Mouse (Mus musculus): ENCODE measurements around the gene Ffar1. TPM values are rescaled to one million over a fixed set of nuclear protein-coding genes. Genes with fewer than 3 reads are reported as not detected.
A peak's percentile ranks its signal among the peaks of the same experiment; 100 is the strongest.

The Ffar1 gene
- total RNA-seq, 2 experiments from 2014 or later: not detected

DNA sequence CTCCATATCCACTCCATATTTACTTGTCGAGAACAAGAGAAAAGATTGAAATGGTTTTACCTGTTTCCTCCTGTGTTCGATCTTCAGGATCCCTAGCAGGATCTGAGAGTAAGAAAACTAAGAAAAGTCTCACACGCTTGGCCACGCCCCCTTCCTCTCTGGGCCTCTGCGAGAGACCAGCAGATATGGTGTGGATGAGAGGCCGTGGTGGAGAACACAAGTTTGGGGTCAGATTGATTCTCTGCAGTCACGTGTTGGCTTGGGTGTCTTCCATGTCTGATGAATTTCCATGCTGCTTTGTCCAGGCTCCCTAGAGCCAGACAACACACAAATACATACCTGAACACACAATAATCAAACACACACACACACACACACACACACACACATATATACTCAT is 18.8 kb upstream of the Ffar1 start, which contains the start of gene Cd22:
Cd22 (minus strand) TSS at position 167 of the 400 bp plus-strand sequence.
- H3K27ac ChIP-seq: no peak within 1 kb of the TSS

DNA sequence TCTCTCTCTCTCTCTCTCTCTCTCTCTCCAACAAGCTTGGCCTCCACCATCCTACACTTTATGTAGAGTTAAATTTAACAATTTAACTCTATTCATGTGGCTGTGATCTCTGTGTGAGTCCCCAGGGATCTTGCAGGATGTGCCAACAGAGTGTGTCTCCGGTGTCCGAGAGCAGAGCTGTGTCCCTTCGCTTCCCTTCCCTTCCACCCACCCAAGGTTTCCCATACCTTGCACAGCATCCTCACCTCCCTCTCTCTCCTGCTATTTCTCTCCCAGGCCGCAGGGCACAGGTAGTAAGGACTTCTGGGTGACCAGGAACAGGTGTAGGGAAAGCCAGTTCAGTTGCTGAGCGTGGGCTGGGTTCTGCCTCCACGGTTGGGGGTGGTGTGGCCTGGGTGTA is 17.6 kb upstream of the Ffar1 start:
- no peak for TF ChIP-seq CTCF (IDR thresholded peaks at IDR 0.05)
- H3K4me3 ChIP-seq: no peak overlapping the region
- H3K27ac ChIP-seq: no peak overlapping the region
- no peak for DNase-seq
- intact Hi-C loops (cut with DNase I): loop anchor here (10.0 kb wide), 1 partner anchor 216 kb away; no protein-coding TSS in a partner anchor

More for the DNA sequence above, 18.8 kb upstream of the Ffar1 start, which contains the start of gene Cd22:
- intact Hi-C loops (cut with DNase I): no loop called here
- no peak for DNase-seq
- H3K4me3 ChIP-seq: no peak within 1 kb of the TSS
- no peak for TF ChIP-seq CTCF (IDR thresholded peaks at IDR 0.05)

DNA sequence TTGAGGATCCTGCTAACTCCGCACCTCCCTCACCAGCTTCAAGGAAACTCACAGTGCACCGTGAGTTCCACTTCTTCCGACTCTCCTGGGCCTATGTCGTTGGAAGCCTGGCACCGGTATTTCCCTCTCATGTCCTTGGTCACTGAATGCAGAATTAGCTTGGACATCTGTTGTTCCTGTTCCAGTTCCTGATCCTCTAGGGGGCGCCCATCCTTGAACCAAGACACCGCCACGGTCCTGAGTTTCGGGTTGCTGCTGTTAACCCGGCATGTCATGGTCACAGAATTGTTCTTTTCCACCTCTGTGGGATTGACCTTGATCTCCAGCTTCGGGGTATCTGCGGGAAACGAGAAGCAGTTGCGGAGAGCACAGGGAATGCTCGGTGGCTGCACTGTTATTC is 11.7 kb upstream of the Ffar1 start:
- Histone ChIP-seq H3K4me3 (peak overlapping the region; percentile 34; the same call in 1 of the 2 replicates), H3K27ac (no peak overlapping the region)
- TF ChIP-seq CTCF (IDR thresholded peaks at IDR 0.05): peak; percentile 75
- DNase-seq: peak; percentile 78
- intact Hi-C loops (cut with DNase I): loop anchor here (2.0 to 10.0 kb wide), 2 partner anchors 102 to 222 kb away; no protein-coding TSS in a partner anchor

DNA sequence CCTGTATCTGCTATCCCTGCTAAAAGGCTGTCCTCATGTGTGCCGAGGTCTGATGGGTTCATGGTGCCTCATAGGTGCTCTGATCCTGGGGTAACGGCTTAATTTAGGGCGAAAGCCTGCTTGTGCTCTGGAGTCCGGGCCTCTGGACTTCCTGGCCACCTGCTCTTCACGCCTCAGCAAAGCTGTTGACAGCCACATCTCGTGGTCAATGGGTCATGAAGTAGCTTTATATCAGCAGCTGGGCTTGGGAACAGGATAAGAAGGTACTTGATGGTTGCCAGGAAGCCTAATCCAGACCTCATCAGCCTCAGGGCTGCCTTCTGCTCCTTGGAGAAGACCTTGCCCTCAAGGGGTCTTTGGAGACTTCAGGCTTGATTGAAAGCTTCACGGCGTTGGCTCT is 2.0 kb upstream of the Ffar1 start:
- DNase-seq: no peak
- intact Hi-C loops (cut with DNase I): no loop called here
- peak overlapping the region; percentile 57; the same call in 1 of the 2 replicates for H3K27ac ChIP-seq
- H3K4me3 ChIP-seq: no peak overlapping the region
- TF ChIP-seq CTCF (IDR thresholded peaks at IDR 0.05): no peak

DNA sequence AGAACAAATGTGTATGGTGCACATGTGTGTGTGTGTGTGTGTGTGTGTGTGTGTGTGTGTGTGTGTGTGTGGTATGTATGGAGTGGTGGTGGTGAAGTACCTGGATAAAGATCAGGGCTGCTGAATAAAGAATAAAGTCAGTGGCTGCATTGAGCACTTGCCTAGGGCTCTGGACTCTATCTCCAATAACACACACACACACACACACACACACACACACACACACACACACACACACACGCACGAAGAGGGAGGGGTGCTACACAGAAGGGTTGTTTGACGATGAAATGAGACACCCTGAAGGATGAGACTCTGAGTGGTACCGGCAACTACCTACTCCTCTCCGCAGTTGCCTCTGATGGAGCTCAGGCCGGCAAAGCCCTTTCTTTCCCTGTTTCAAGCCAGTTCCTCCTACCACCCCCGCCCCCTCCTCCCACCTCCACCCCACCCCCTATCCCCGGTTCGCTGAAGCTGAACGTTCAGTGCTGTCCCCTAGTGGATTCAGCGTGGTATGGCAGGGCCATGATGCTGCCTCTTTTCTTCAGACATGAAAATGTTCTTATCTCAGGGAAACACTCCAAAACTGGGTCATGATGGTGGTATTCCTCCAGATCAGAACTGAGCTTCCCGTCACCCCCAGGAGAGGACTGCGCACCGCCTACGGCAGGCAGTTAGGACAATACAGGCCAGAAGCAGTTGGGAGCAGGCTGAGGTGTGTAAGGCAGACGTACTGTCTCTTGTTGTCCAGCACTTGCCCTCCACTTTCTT is 1.5 kb downstream of the Ffar1 start:
- peak; percentile 60 for TF ChIP-seq CTCF (IDR thresholded peaks at IDR 0.05)
- no peak overlapping the region for H3K4me3 ChIP-seq
- intact Hi-C loops (cut with DNase I): no loop called here
- H3K27ac ChIP-seq: no peak overlapping the region
- peak; percentile 33 for DNase-seq

DNA sequence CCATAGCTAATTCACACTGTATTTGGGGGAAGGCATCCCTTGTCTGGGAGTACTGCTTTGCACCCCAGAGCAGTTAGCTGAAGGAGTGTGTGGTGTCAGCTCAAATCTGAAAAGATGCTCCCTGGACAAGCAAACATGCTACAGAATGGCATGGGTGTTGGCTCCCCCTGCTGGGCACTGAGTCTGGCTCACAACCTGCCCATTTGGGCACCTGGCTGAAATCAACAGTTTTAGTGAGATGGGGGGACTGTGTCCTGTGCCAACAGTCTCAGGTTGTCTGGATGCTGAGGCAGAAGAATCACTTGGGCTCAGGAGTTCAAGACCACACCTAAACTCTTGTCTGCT is 2.1 kb downstream of the Ffar1 start:
- TF ChIP-seq CTCF (IDR thresholded peaks at IDR 0.05): peak; percentile 59
- peak; percentile 49 for DNase-seq
- intact Hi-C loops (cut with DNase I): no loop called here
- H3K27ac ChIP-seq: no peak overlapping the region
- no peak overlapping the region for H3K4me3 ChIP-seq

DNA sequence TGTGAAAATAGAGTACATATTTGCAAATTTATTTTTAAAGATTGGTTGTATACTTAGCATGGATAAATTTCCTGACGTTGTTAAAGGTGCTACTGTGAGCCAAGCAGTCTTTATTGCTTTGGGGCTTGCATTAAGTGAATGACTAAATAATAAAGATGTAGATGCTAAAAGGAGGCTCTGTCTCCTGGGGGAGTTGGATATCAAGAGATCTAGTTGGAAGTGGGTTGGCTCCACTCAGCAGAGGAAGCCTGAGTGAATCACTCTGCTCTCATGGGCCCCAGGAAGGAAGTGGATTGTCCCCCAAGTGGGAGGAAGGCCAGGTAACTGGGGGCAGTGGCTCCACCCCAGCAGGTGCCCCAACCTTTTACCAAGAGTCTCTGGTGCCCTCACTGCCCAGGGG is 3.6 kb downstream of the Ffar1 start:
- DNase-seq: no peak
- no peak overlapping the region for H3K4me3 ChIP-seq
- intact Hi-C loops (cut with DNase I): no loop called here
- no peak overlapping the region for H3K27ac ChIP-seq
- no peak for TF ChIP-seq CTCF (IDR thresholded peaks at IDR 0.05)

DNA sequence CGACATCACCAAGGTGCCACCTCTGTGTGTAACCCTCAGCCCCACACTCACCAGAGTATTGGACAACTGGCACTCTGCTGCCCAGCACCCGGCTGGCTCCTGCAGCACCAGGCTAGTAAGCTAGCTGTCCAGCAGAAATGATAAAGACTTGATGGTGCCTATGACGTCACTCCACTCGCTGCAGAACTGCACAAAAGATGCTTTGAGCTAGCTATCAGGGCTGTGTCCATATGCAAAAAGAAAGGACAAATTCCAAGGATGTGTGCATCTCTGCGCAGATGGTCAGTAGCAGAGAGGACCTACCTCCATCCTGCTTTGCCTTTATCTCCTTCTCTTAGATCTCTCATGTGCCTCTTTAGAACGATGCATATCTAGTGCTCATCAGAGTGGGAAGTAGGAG is 5.3 kb downstream of the Ffar1 start, which contains the start of gene Ffar3:
Ffar3 (minus strand) TSS at position 101 of the 400 bp plus-strand sequence.
- no peak for TF ChIP-seq CTCF (IDR thresholded peaks at IDR 0.05)
- Histone ChIP-seq H3K27ac (no peak within 1 kb of the TSS), H3K4me3 (no peak within 1 kb of the TSS)
- DNase-seq: no peak
- intact Hi-C loops (cut with DNase I): no loop called here

DNA sequence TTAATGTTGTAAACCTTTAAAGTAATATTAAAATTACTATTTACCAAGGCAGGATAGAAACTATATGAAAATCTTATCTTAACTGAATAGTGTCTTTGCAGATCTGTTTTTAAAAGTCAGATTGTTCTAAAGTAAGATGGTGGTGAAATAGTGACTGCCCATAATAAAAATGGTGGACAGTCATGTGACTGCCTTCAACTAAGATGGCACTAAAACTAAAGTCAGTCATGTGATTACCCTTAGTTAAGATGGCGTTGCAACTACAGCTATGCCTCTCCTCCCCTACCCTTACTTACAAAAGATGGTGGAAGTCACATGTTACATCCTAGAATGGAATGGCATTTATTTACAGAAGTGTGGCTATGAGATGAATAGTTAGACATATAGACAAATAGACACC is 9.9 kb downstream of the Ffar1 start:
- intact Hi-C loops (cut with DNase I): no loop called here
- no peak for DNase-seq
- no peak overlapping the region for H3K4me3 ChIP-seq
- no peak for TF ChIP-seq CTCF (IDR thresholded peaks at IDR 0.05)
- no peak overlapping the region for H3K27ac ChIP-seq

DNA sequence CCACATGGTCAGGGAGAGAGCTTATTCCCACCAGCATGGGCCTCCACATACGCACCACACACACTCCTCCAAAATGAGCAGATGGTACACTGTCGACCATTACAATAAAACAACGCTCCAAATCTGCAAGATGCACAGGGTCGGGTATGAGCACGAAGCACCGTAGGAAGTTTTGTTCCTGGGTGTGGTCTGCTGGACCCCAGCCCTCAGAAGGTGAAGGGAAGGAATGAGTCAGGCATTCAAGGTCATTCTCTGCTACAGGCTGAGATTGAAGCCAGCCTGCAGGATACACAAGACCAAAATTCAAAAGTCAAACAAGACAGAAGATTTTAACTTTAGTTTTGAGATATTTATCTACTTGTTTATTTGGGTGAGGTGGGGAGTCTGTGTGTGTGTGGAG is 13.4 kb downstream of the Ffar1 start:
- no peak overlapping the region for H3K27ac ChIP-seq
- intact Hi-C loops (cut with DNase I): no loop called here
- DNase-seq: no peak
- H3K4me3 ChIP-seq: no peak overlapping the region
- TF ChIP-seq CTCF (IDR thresholded peaks at IDR 0.05): no peak

DNA sequence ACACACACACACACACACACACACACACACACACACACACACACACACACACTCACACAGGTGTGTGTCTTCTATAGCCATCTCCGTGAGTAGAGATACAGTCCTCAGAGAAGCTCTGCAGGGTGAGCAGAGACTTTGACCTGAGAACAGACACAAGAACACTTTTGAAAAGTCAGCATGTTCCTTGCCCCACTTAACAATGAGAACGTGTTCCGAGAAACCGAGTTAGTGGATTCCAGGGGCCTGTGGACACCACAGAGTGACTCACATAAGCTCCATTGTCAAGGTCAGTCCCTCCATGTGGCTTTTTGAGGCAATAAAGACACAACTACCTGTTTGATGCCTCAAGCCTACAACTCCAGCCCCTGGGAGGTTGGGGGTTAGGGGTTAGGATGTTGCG is 14.0 kb downstream of the Ffar1 start:
- H3K4me3 ChIP-seq: no peak overlapping the region
- intact Hi-C loops (cut with DNase I): no loop called here
- no peak for TF ChIP-seq CTCF (IDR thresholded peaks at IDR 0.05)
- DNase-seq: no peak
- no peak overlapping the region for H3K27ac ChIP-seq

DNA sequence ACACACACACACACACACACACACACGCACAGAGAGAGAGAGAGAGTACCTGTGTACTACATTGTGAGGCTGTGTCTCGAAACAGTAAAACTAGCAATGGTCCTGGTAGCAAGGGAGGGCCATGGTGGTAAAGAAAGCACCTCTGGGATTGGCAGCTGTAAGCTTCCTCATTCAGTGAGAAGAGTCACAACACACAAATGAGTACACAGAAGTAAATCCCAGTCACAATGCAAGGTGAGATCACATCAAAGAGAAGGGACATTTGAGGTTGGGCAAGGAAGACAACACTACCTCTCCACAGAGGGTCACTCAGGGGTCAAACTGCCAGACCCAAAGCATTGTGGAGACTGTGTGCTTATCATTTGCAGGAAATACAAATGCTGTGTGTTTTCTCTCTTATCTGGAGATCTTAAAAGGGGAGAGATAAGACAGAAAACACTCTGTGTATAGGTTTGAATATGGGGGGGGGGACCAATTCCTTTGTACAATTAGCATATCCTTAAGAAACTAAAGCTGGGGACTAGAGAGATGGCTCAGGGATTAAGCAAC is 14.8 kb downstream of the Ffar1 start:
- Histone ChIP-seq H3K4me3 (no peak overlapping the region), H3K27ac (no peak overlapping the region)
- no peak for DNase-seq
- TF ChIP-seq CTCF (IDR thresholded peaks at IDR 0.05): no peak
- intact Hi-C loops (cut with DNase I): no loop called here

DNA sequence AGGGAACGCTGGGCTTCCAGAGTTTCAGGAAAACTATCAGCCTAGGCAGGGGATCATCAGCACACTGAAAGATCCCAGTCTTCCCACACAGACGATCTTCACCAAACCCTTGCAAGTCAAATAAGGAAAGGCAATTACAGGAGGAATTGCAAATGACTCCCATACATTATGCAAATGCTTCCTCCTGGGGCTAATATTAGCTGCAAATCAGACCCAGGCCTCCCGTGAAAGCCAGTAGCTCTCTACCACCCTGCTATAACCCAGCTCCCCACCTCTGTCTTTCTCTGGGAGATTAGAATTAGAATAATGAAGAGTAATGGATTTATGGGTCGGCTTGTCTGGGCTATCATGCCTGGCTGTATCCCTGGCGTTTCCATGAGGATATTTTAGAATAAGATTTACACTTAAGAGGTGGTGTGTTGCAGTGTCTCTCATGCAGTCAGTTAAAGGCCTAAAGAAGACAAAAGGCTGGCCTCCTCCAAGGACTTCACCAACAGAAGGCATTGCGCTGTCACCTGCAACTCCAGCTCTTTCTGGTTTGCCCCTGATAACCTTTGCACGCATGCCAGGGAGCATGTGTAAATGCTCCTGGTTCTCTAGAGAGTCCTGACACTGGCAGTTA is 16.6 kb downstream of the Ffar1 start:
- Histone ChIP-seq H3K27ac (no peak overlapping the region), H3K4me3 (no peak overlapping the region)
- DNase-seq: no peak
- intact Hi-C loops (cut with DNase I): no loop called here
- TF ChIP-seq CTCF (IDR thresholded peaks at IDR 0.05): no peak
